Mouse (Mus musculus) heart, embryonic 16.5 days (tissue): ENCODE measurements around the gene Farp1. TPM values are rescaled to one million over a fixed set of nuclear protein-coding genes. Genes with fewer than 3 reads are reported as not detected.

Experiments used
- ATAC-seq: fragments of 200-750 bp; cut with Nextera tagmentation; replicated peaks from 2 replicates; pipeline ENCODE4 v1.8.0; 2017; ENCODE audit warnings: moderate number of reproducible peaks; ENCODE audit not compliant: insufficient read depth, low FRiP score; ENCODE audit errors: extremely low read depth
- H3K27ac ChIP-seq: fragments of 300-500 bp; sonication (generic); 2 replicates; pipeline ENCODE4 v1.5.1; 2014; ENCODE audit warnings: mild to moderate bottlenecking, low read length, control low read depth, moderate library complexity
- H3K27me3 ChIP-seq: fragments of 300-500 bp; sonication (generic); 2 replicates; pipeline ENCODE4 v1.6.1; 2014; ENCODE audit warnings: low read length, mixed read lengths; ENCODE audit not compliant: control insufficient read depth, insufficient read depth
- H3K36me3 ChIP-seq: fragments of 300-500 bp; sonication (generic); 2 replicates; pipeline ENCODE4 v1.6.1; 2014; ENCODE audit not compliant: control insufficient read depth, insufficient read depth
- H3K4me1 ChIP-seq: fragments of 300-500 bp; sonication (generic); 2 replicates; pipeline ENCODE4 v1.6.1; 2014; ENCODE audit warnings: low read length, mixed read lengths; ENCODE audit not compliant: control insufficient read depth, insufficient read depth
- H3K4me2 ChIP-seq: fragments of 300-500 bp; sonication (generic); 2 replicates; pipeline ENCODE4 v1.6.1; 2014; ENCODE audit warnings: low read depth, mild to moderate bottlenecking, control low read depth, low read length
- H3K4me3 ChIP-seq: fragments of 300-500 bp; sonication (generic); 2 replicates; pipeline ENCODE4 v1.5.1; 2014; ENCODE audit warnings: mild to moderate bottlenecking, control low read depth, low read length
- H3K9ac ChIP-seq: fragments of 300-500 bp; sonication (generic); 2 replicates; pipeline ENCODE4 v1.6.1; 2014; ENCODE audit warnings: low read length, control low read depth
- H3K9me3 ChIP-seq: fragments of 300-500 bp; sonication (generic); replicated peaks from 2 replicates; pipeline ENCODE4 v1.6.1; 2016; ENCODE audit warnings: low read length; ENCODE audit not compliant: control insufficient read depth
- WGBS: fragments of 180-500 bp; shearing (Covaris S2); extraction: QIAGEN DNeasy Blood & Tissue Kit; methylation state at CpG from one replicate; pipeline ENCODE4 v1.1.7; 2014; 5-methylcytosine and 5-hydroxymethylcytosine counted together
- polyA plus RNA-seq: library from polyadenylated mRNA; unstranded; fragments of >200 nt; fragmentation: Nextera tagmentation; extraction: Ambion mirVana; gene quantifications from 2 replicates; pipeline ENCODE4 v1.2.1, GENCODE M21; 2015

Gene Farp1
- polyA plus RNA-seq, 1 experiment from 2014 or later, result 11.6 TPM

GRCm38 (mm10) chr14:121064726-121065125, 29.7 kb downstream of the Farp1 start:
- H3K36me3 ChIP-seq, result peaks cover 6% of the 10 kb centered on the region; the same call in 1 of the 2 replicates
- no peak for ATAC-seq
- no peak overlapping the region for H3K9ac ChIP-seq
- H3K27ac ChIP-seq, result no peak overlapping the region
- H3K9me3 ChIP-seq, result no peaks in the 10 kb centered on the region; the same call in 1 of the 2 replicates
- H3K27me3 ChIP-seq, result no peaks in the 10 kb centered on the region
- peaks cover 32% of the 10 kb centered on the region for H3K4me1 ChIP-seq
- 67% methylated on average over 1 of the region's 1 CpGs for WGBS
- no peak overlapping the region for H3K4me2 ChIP-seq
- H3K4me3 ChIP-seq, result no peak overlapping the region

- H3K4me2 ChIP-seq, result no peak overlapping the region
- H3K9me3 ChIP-seq, result no peaks in the 10 kb centered on the region
- ATAC-seq, result no peak
- H3K27me3 ChIP-seq, result no peaks in the 10 kb centered on the region
- no peak overlapping the region for H3K27ac ChIP-seq
- no peaks in the 10 kb centered on the region for H3K36me3 ChIP-seq
- H3K9ac ChIP-seq, result no peak overlapping the region
- H3K4me3 ChIP-seq, result no peak overlapping the region
- WGBS, result 88% methylated on average over 5 of the region's 5 CpGs
- no peaks in the 10 kb centered on the region for H3K4me1 ChIP-seq
Measured at GRCm38 (mm10) chr14:121073093-121073866, 38.3 kb downstream of the Farp1 start.

GRCm38 (mm10) chr14:121074197-121074734, 39.3 kb downstream of the Farp1 start:
- no peak overlapping the region for H3K4me3 ChIP-seq
- no peak overlapping the region for H3K27ac ChIP-seq
- H3K4me2 ChIP-seq, result no peak overlapping the region
- 96% methylated on average over 2 of the region's 2 CpGs for WGBS
- H3K36me3 ChIP-seq, result peaks cover 3% of the 10 kb centered on the region; the same call in 1 of the 2 replicates
- H3K9ac ChIP-seq, result no peak overlapping the region
- no peaks in the 10 kb centered on the region for H3K4me1 ChIP-seq
- no peak for ATAC-seq
- H3K9me3 ChIP-seq, result no peaks in the 10 kb centered on the region
- no peaks in the 10 kb centered on the region for H3K27me3 ChIP-seq

GRCm38 (mm10) chr14:121080739-121081138, 45.7 kb downstream of the Farp1 start:
- Histone ChIP-seq H3K4me2 (no peak overlapping the region), H3K9ac (no peak overlapping the region), H3K4me3 (no peak overlapping the region), H3K9me3 (no peaks in the 10 kb centered on the region), H3K27ac (no peak overlapping the region), H3K36me3 (peaks cover 10% of the 10 kb centered on the region), H3K4me1 (peaks cover 11% of the 10 kb centered on the region), H3K27me3 (no peaks in the 10 kb centered on the region)
- WGBS, result 72% methylated on average over 5 of the region's 5 CpGs
- ATAC-seq, result no peak

- 0 out of 2 replicates have a peak, but pooled peaks have one; percentile 23 for ATAC-seq
- H3K27ac ChIP-seq, result peak overlapping the region; percentile 11
Measured at GRCm38 (mm10) chr14:121082341-121082740, 47.3 kb downstream of the Farp1 start.

GRCm38 (mm10) chr14:121082793-121083192, 47.8 kb downstream of the Farp1 start:
- Histone ChIP-seq H3K9me3 (no peaks in the 10 kb centered on the region), H3K27ac (peak overlapping the region; percentile 11; the same call in 1 of the 2 replicates), H3K27me3 (no peaks in the 10 kb centered on the region), H3K4me1 (peaks cover 13% of the 10 kb centered on the region), H3K4me3 (no peak overlapping the region), H3K36me3 (peaks cover 10% of the 10 kb centered on the region), H3K9ac (no peak overlapping the region), H3K4me2 (no peak overlapping the region; the same call in 1 of the 2 replicates)
- ATAC-seq, result no peak
- WGBS, result 57% methylated on average over 2 of the region's 2 CpGs

More at GRCm38 (mm10) chr14:121082341-121082740, 47.3 kb downstream of the Farp1 start:
- Histone ChIP-seq H3K4me2 (peak overlapping the region; percentile 27; the same call in 1 of the 2 replicates), H3K9me3 (no peaks in the 10 kb centered on the region), H3K36me3 (peaks cover 10% of the 10 kb centered on the region), H3K4me1 (peaks cover 13% of the 10 kb centered on the region), H3K9ac (0 out of 2 replicates have a peak overlapping the region, but pooled peaks have one; percentile 42), H3K4me3 (no peak overlapping the region), H3K27me3 (no peaks in the 10 kb centered on the region)
- 32% methylated on average over 7 of the region's 7 CpGs for WGBS

GRCm38 (mm10) chr14:121083352-121083751, 48.4 kb downstream of the Farp1 start:
- ATAC-seq, result no peak
- H3K9ac ChIP-seq, result no peak overlapping the region
- peaks cover 10% of the 10 kb centered on the region for H3K36me3 ChIP-seq
- no peak overlapping the region for H3K4me2 ChIP-seq
- no peaks in the 10 kb centered on the region for H3K27me3 ChIP-seq
- peaks cover 13% of the 10 kb centered on the region for H3K4me1 ChIP-seq
- WGBS, result 82% methylated on average over 3 of the region's 3 CpGs
- H3K4me3 ChIP-seq, result no peak overlapping the region
- no peak overlapping the region for H3K27ac ChIP-seq
- H3K9me3 ChIP-seq, result no peaks in the 10 kb centered on the region

- H3K9ac ChIP-seq, result 0 out of 2 replicates have a peak overlapping the region, but pooled peaks have one; percentile 26
- peaks cover 13% of the 10 kb centered on the region for H3K36me3 ChIP-seq
- H3K9me3 ChIP-seq, result peaks cover 9% of the 10 kb centered on the region
- peak overlapping the region; percentile 25; the same call in 1 of the 2 replicates for H3K27ac ChIP-seq
- no peaks in the 10 kb centered on the region for H3K27me3 ChIP-seq
- no peak overlapping the region for H3K4me3 ChIP-seq
- peaks cover 11% of the 10 kb centered on the region for H3K4me1 ChIP-seq
- no peak overlapping the region for H3K4me2 ChIP-seq
- ATAC-seq, result peak; percentile 56; the same call in 1 of the 2 replicates
- WGBS, result 44% methylated on average over 9 of the region's 9 CpGs
Measured at GRCm38 (mm10) chr14:121092517-121092916, 57.5 kb downstream of the Farp1 start.

- Histone ChIP-seq H3K9me3 (peaks cover 8% of the 10 kb centered on the region), H3K27ac (no peak overlapping the region), H3K36me3 (peaks cover 9% of the 10 kb centered on the region), H3K4me3 (no peak overlapping the region), H3K4me2 (no peak overlapping the region), H3K9ac (no peak overlapping the region), H3K27me3 (no peaks in the 10 kb centered on the region), H3K4me1 (peaks cover 24% of the 10 kb centered on the region)
- WGBS, result 85% methylated on average over 6 of the region's 6 CpGs
- no peak for ATAC-seq
Measured at GRCm38 (mm10) chr14:121093860-121094259, 58.9 kb downstream of the Farp1 start.
